Mouse (Mus musculus) ES-Bruce4 (cell line): ENCODE measurements around the gene Vmn1r43.

ENCODE experiments used
- CTCF ChIP-seq: IDR thresholded peaks from one replicate; pipeline ENCODE4 v1.8.1; 2011; ENCODE audit warnings: low read depth, low read length
- EP300 ChIP-seq: IDR thresholded peaks from 2 replicates; pipeline ENCODE4 v1.6.1; 2011; ENCODE audit warnings: low read depth, low read length; ENCODE audit not compliant: insufficient read depth
- POLR2A ChIP-seq: IDR thresholded peaks from one replicate; pipeline ENCODE4 v1.8.1; 2011; ENCODE audit warnings: low read length; ENCODE audit not compliant: insufficient read depth

DNA sequence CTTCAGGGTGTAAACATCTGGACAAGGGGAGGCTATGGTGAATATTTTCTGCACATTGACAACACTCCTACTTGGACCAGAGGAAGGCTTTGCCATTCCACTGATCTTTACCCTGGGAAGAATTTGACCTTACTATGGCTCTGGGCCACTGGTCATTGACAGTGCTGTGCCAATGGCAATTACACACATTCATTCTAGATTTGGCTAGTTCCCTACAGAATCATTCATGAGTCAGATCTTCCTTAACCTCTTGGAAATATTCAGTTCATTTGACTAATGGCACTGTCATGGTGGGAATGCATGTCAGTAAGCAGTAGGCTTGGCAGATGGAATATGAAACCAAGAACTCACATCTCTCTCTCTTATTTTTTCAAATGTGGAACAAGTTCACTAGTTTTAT, 4.7 kb upstream of the Vmn1r43 start:
- TF ChIP-seq CTCF (no peak), POLR2A (no peak), EP300 (no peak)
